Mouse (Mus musculus) embryonic facial prominence, embryonic 15.5 days (tissue): ENCODE measurements around the gene Gmcl1. TPM values are rescaled to one million over a fixed set of nuclear protein-coding genes. Genes with fewer than 3 reads are reported as not detected.

Source experiments
- ATAC-seq: fragments of 200-750 bp; cut with Nextera tagmentation; 2 replicates; pipeline ENCODE4 v1.8.0; 2017; ENCODE audit warnings: low read depth, moderate TSS enrichment; ENCODE audit not compliant: insufficient number of reproducible peaks, low FRiP score, low TSS enrichment
- H3K27ac ChIP-seq: fragments of 300-500 bp; sonication (generic); replicated peaks from 2 replicates; pipeline ENCODE4 v1.5.1; 2015; ENCODE audit warnings: mild to moderate bottlenecking, inconsistent platforms
- H3K27me3 ChIP-seq: fragments of 300-500 bp; sonication (generic); 2 replicates; pipeline ENCODE4 v1.6.1; 2015; ENCODE audit warnings: inconsistent platforms
- H3K36me3 ChIP-seq: fragments of 300-500 bp; sonication (generic); 2 replicates; pipeline ENCODE4 v1.6.1; 2015; ENCODE audit warnings: mild to moderate bottlenecking, inconsistent platforms
- H3K4me1 ChIP-seq: fragments of 300-500 bp; sonication (generic); 2 replicates; pipeline ENCODE4 v1.6.1; 2015; ENCODE audit warnings: inconsistent platforms
- H3K4me2 ChIP-seq: fragments of 300-500 bp; sonication (generic); replicated peaks from 2 replicates; pipeline ENCODE4 v1.6.1; 2015; ENCODE audit warnings: mild to moderate bottlenecking, inconsistent platforms
- H3K4me3 ChIP-seq: fragments of 300-500 bp; sonication (generic); replicated peaks from 2 replicates; pipeline ENCODE4 v1.5.1; 2015; ENCODE audit warnings: mild to moderate bottlenecking, inconsistent platforms
- H3K9ac ChIP-seq: fragments of 300-500 bp; sonication (generic); 2 replicates; pipeline ENCODE4 v1.6.1; 2015; ENCODE audit warnings: inconsistent platforms
- H3K9me3 ChIP-seq: fragments of 300-500 bp; sonication (generic); replicated peaks from 2 replicates; pipeline ENCODE4 v1.6.1; 2016; ENCODE audit warnings: inconsistent platforms
- WGBS: fragments of 180-500 bp; shearing (Covaris S2); methylation state at CpG from one replicate; pipeline ENCODE4 v1.1.7; 2015; 5-methylcytosine and 5-hydroxymethylcytosine counted together
- polyA plus RNA-seq: library from polyadenylated mRNA; unstranded; fragments of >200 nt; fragmentation: Nextera tagmentation; extraction: Ambion mirVana; gene quantifications from 2 replicates; pipeline ENCODE4 v1.2.1, GENCODE M21; 2015

The Gmcl1 gene
- polyA plus RNA-seq, result 33.7 and 40.1 TPM in 2 replicates

DNA sequence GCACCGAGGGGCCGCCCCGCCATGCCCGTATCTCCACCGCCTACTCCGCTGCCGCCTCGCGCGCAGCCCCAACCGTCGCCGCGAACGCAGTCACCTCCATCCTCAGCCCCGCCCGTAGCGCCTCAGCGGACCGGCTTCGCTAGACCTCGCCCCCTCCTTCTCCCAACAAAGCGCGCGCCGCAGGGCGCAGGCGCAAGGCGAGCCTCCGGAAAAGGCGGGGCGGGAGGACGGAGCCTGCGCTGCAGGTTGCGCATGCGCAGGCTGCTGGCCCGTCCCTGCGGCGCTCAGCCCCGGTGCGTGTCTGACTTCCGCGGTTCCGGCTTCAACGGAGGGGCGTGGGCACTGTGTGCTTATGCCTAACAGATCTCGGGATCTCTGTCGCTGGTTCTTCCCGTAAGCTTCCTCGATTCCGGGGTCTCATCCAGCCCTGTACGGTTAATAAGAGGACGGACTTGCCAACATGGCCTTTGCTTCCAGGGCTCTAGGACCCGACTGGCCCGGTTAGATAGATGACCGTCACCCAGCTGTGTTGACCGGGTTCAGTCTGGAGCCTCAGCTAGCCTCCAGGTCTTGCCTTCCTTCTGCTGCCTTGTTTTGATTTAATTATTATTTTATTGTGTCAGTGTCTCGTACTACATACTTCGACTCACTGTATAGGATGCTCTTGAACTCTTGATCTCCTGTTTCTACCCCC lies at the start of gene Gmcl1:
TSS of gene Gmcl1 (minus strand) at position 201 of the 694 bp plus-strand sequence.
- Histone ChIP-seq H3K4me1 (peaks cover 16% of the 10 kb centered on the region), H3K27ac (peak within 1 kb of the TSS; percentile 74), H3K36me3 (no peaks in the 10 kb centered on the region), H3K9ac (peak within 1 kb of the TSS; percentile 74), H3K27me3 (no peaks in the 10 kb centered on the region), H3K9me3 (no peaks in the 10 kb centered on the region), H3K4me2 (peak within 1 kb of the TSS; percentile 92), H3K4me3 (peak within 1 kb of the TSS; percentile 97)
- peak; percentile 93 for ATAC-seq
- WGBS, result under 1% methylated on average over 59 of the region's 59 CpGs

DNA sequence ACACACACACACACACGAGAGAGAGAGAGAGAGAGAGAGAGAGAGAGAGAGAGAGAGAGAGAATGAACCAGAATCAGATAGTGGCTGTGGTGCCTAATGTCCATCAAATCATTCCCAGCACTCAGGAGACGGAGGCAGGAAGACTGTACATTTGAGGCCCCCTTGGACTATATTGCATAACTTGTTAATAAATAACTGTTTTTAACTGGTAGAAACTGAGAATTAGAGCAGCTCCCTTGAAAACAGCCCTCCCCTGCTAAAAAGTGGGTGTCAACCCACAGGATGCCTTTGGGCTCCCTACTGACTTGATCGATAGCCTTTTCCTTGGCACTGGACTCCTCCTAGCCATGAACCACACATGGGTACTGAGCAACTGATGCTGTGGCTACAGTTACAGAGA lies 49.2 kb upstream of the Gmcl1 start:
- Histone ChIP-seq H3K4me1 (no peaks in the 10 kb centered on the region), H3K9ac (no peak overlapping the region), H3K4me2 (no peak overlapping the region), H3K36me3 (no peaks in the 10 kb centered on the region), H3K9me3 (no peaks in the 10 kb centered on the region), H3K27ac (no peak overlapping the region), H3K27me3 (no peaks in the 10 kb centered on the region), H3K4me3 (no peak overlapping the region)
- WGBS, result 67% methylated on average over 3 of the region's 3 CpGs
- no peak for ATAC-seq

DNA sequence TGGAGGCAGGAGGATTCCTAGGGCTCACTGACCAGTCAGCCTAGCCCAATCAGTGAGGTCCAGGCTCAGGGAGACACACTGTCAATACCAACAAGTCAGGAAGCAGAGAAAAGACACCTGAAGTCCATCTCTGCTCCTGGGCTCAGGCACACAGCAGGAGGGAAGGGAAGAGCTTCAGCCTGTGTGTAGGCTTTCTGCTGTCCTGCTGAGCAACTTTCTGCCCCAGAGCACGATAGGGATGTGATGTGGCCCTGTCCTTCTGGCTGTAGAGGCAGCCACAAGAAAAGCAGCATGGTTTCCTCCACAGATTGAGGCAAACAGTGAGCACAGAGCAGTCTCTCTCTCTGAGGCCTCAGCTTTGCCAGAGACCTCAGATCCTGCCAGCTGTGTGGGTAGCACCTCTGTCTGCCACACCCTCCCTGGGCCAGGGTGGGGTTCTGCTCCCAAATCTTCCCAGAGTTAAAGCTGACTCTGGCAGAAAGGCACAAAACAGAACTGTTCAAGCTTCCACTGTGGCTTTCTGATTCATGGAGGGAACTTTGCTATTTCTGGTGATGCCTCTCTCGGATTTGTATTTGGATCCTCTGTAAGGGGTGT lies 48.3 kb upstream of the Gmcl1 start:
- H3K9ac ChIP-seq, result no peak overlapping the region
- H3K9me3 ChIP-seq, result no peaks in the 10 kb centered on the region
- H3K4me2 ChIP-seq, result no peak overlapping the region
- peak; percentile 29; the same call in 1 of the 2 replicates for ATAC-seq
- H3K4me1 ChIP-seq, result no peaks in the 10 kb centered on the region
- no peak overlapping the region for H3K4me3 ChIP-seq
- H3K36me3 ChIP-seq, result no peaks in the 10 kb centered on the region
- WGBS, result 29% methylated on average over 2 of the region's 2 CpGs
- no peaks in the 10 kb centered on the region for H3K27me3 ChIP-seq
- no peak overlapping the region for H3K27ac ChIP-seq

DNA sequence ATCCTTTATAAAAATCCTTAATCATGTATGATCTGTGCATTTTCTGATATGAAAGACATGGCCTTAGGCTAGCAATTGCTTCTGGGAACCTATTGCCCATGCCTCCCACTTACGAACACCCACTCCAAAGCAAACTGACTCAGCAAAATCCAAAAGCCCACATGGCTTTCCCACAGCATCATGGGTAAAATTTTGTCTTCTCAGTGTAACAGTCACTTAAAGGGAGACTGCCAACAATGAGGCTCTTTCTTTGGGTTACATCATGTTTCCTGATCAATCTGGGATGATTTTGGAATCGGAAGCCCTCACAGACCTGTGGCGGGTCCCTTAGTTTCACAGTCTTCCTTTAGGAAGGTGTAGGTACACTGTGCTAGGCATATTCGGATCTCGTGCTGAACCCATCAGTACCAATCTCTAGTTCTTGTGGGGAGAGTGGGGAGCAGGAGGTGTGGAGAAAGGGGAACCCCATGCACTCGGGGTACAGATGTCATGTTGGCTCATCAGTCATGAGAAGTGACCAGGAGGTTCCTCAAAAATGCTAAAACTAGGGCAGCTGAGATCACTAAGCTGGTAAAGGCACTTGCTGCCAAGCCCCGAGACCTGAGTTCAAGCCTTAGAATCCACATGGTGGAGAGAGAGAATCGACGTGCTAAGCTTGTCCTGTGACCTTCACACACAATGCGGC lies 45.9 kb upstream of the Gmcl1 start:
- Histone ChIP-seq H3K27ac (no peak overlapping the region), H3K27me3 (no peaks in the 10 kb centered on the region), H3K4me1 (0 out of 2 replicates have a peak, but pooled peaks cover 3% of the 10 kb centered on the region), H3K9ac (no peak overlapping the region), H3K4me3 (no peak overlapping the region), H3K9me3 (no peaks in the 10 kb centered on the region), H3K36me3 (no peaks in the 10 kb centered on the region), H3K4me2 (no peak overlapping the region)
- 89% methylated on average over 10 of the region's 10 CpGs for WGBS
- ATAC-seq, result no peak

DNA sequence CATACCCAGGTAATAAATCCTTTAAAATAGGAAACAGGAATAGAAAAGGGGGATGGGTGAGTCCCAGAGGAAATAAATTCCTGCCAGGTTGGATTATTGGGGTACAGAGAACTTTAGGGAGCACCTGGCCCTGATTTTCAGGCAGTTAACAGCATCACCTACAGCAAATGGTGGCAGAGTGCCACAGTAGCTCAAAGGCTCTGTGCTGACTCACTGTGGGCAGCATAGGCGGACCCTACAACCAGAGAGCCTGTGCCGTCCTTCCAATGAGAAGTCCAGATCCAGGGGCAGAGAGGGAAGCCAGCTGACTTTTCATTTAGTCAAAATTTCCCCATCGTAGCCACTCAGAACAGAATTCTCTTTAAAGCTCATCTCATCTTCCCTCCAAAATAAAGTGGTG lies 44.0 kb upstream of the Gmcl1 start:
- no peak for ATAC-seq

DNA sequence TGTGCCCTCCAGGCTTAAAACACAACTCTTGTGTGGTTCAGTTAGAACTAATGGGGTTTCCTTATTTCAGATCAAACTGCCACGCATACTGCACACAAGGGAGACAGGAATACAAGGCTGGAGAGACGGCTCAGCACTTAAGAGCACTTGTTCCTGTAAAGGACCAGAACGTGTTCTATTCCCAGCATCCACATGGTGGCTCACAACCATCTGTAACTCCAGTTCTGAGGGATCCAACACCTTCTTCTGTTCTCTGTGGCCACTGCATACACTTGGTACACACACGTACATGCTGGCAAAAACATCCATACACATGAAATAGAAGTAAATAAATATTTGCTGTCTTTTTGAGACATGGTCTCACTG lies 43.5 kb upstream of the Gmcl1 start:
- H3K36me3 ChIP-seq, result no peaks in the 10 kb centered on the region
- 55% methylated on average over 4 of the region's 4 CpGs for WGBS
- ATAC-seq, result no peak
- H3K9ac ChIP-seq, result no peak overlapping the region
- H3K4me2 ChIP-seq, result no peak overlapping the region
- H3K9me3 ChIP-seq, result no peaks in the 10 kb centered on the region
- H3K4me3 ChIP-seq, result no peak overlapping the region
- H3K4me1 ChIP-seq, result 0 out of 2 replicates have a peak, but pooled peaks cover 3% of the 10 kb centered on the region
- H3K27me3 ChIP-seq, result no peaks in the 10 kb centered on the region
- H3K27ac ChIP-seq, result no peak overlapping the region

More for the DNA sequence above, 44.0 kb upstream of the Gmcl1 start:
- H3K9ac ChIP-seq, result no peak overlapping the region
- no peak overlapping the region for H3K27ac ChIP-seq
- H3K36me3 ChIP-seq, result no peaks in the 10 kb centered on the region
- H3K9me3 ChIP-seq, result no peaks in the 10 kb centered on the region
- 0 out of 2 replicates have a peak, but pooled peaks cover 3% of the 10 kb centered on the region for H3K4me1 ChIP-seq
- no peak overlapping the region for H3K4me2 ChIP-seq
- H3K27me3 ChIP-seq, result no peaks in the 10 kb centered on the region
- WGBS, result 75% methylated on average over 3 of the region's 3 CpGs
- H3K4me3 ChIP-seq, result no peak overlapping the region

DNA sequence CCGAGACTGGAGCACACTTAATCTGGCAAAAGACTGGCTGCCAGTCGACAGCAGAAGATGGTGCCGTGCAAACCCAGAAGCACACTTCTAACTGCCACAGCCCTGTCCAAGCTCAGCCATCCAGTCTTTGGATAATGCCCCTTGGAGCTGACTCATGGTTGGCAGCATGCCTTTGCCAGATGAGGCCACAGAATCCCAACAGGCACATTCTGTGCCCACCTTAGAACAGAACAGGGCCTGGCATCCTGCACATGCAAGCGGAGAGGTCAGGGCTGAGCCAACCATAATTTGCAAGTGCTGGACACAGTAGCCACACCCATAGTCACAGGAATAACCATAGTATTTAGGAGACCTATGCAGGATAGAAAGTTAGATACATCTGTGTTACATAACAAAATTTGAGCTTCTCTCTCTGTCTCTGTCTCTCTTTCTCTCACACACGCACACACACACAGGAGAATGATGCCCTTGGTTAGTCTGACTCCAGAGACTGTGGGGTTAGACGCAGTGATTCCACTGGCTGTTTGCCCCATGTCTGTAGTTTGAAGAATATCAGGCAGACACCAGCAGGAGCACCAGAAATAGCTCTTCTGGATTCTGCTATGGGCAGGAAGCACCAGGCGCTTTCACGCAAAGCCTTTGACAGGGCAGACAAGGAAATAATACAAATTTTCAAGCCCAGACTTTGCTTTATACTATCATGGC lies 43.0 kb upstream of the Gmcl1 start:
- Histone ChIP-seq H3K4me1 (0 out of 2 replicates have a peak, but pooled peaks cover 3% of the 10 kb centered on the region), H3K9me3 (no peaks in the 10 kb centered on the region), H3K27me3 (no peaks in the 10 kb centered on the region), H3K27ac (no peak overlapping the region), H3K36me3 (no peaks in the 10 kb centered on the region), H3K4me2 (no peak overlapping the region), H3K4me3 (no peak overlapping the region), H3K9ac (no peak overlapping the region)
- ATAC-seq, result no peak
- 79% methylated on average over 8 of the region's 8 CpGs for WGBS

DNA sequence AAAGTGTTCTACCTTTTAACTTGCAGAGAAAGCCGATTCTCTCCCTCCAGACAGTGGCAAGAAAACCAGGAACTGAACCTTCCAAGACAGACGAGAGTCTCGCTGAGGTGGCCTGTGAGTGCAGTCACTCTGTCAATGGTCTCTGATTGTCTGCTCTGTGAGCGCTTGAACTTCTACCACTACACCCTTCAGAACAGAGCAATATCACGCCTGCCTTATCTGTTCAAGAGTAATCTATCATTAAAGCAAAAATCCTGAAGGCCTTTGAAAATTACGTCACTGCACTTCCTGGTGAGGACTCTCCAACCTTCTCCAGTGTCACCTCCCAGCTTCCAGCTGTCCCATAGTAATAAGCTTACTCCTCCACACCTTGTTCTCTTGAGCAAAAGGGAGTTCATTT lies 41.8 kb upstream of the Gmcl1 start:
- Histone ChIP-seq H3K27ac (no peak overlapping the region), H3K9ac (no peak overlapping the region), H3K9me3 (no peaks in the 10 kb centered on the region), H3K36me3 (no peaks in the 10 kb centered on the region), H3K27me3 (no peaks in the 10 kb centered on the region), H3K4me1 (0 out of 2 replicates have a peak, but pooled peaks cover 3% of the 10 kb centered on the region), H3K4me2 (no peak overlapping the region), H3K4me3 (no peak overlapping the region)
- WGBS, result 79% methylated on average over 6 of the region's 6 CpGs
- ATAC-seq, result no peak

DNA sequence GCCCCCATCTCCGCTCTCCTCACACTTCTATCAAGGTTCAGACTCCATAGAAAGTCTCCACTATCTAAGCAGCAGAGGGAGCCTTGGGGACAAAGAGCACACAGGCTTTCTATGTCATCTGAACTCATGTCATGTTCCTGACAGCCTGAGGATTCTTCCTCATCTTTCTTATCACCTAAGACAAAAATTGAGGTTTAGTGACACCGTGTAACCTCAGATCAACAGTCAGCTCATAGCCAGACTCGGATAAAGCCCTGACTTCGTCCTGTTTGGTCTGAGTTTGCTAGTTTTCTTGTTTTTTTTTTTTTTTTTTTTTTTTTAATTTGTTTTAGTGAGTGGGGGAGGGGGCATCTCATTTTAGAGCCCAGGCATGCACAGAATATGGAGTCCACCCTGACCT lies 40.6 kb upstream of the Gmcl1 start:
- no peaks in the 10 kb centered on the region for H3K36me3 ChIP-seq
- 0 out of 2 replicates have a peak, but pooled peaks cover 3% of the 10 kb centered on the region for H3K4me1 ChIP-seq
- H3K4me3 ChIP-seq, result no peak overlapping the region
- no peaks in the 10 kb centered on the region for H3K9me3 ChIP-seq
- no peaks in the 10 kb centered on the region for H3K27me3 ChIP-seq
- WGBS, result 91% methylated on average over 4 of the region's 4 CpGs
- ATAC-seq, result no peak
- H3K4me2 ChIP-seq, result no peak overlapping the region
- no peak overlapping the region for H3K9ac ChIP-seq
- H3K27ac ChIP-seq, result no peak overlapping the region

DNA sequence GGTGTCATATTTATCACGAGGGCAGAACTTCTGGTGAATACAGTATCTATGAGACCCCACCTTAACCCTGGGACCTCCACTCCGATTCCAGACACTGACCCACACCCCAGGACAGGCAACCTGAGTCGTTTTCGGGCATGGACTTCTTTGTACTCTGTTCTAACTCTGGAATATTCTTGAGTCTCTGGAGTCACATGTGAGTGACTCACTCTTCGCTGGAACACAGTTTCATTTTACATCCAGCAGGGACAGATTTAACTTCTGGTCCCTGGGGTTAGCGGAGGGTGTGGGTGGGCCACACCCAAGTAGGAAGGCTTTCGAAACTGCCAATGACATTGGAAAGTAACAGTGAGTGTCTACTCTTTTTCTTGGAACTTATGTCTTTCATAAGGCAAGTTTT lies 39.4 kb upstream of the Gmcl1 start:
- no peak overlapping the region for H3K4me2 ChIP-seq
- no peak overlapping the region for H3K4me3 ChIP-seq
- 64% methylated on average over 7 of the region's 7 CpGs for WGBS
- H3K36me3 ChIP-seq, result no peaks in the 10 kb centered on the region
- ATAC-seq, result no peak
- no peaks in the 10 kb centered on the region for H3K9me3 ChIP-seq
- H3K27me3 ChIP-seq, result no peaks in the 10 kb centered on the region
- 0 out of 2 replicates have a peak, but pooled peaks cover 3% of the 10 kb centered on the region for H3K4me1 ChIP-seq
- no peak overlapping the region for H3K9ac ChIP-seq
- H3K27ac ChIP-seq, result no peak overlapping the region

DNA sequence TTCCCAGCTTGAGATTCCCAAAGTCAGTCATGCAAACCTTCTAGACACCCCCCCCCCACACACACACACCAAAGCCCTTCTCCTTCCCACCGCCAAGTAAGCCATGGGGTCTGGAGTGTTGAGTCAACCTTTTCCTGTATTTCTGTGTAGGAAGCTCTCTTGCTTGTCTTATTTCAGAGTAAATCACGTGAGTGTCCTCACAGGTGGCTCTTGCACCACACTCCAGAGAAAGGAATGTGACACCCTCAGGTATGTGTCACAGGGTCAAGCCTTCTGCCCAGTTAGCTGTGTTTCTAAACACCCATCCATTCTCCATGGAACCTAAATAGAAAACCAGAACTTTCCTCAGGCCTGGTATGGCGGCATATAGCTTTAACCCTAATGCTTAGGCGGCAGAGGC lies 35.8 kb upstream of the Gmcl1 start:
- Histone ChIP-seq H3K36me3 (no peaks in the 10 kb centered on the region), H3K4me1 (no peaks in the 10 kb centered on the region), H3K9ac (no peak overlapping the region), H3K27ac (no peak overlapping the region), H3K4me3 (no peak overlapping the region), H3K4me2 (no peak overlapping the region), H3K9me3 (no peaks in the 10 kb centered on the region), H3K27me3 (no peaks in the 10 kb centered on the region)
- WGBS, result 84% methylated on average over 4 of the region's 4 CpGs
- ATAC-seq, result no peak
